Mouse (Mus musculus): ENCODE measurements around the gene Ndufaf1.

DNA sequence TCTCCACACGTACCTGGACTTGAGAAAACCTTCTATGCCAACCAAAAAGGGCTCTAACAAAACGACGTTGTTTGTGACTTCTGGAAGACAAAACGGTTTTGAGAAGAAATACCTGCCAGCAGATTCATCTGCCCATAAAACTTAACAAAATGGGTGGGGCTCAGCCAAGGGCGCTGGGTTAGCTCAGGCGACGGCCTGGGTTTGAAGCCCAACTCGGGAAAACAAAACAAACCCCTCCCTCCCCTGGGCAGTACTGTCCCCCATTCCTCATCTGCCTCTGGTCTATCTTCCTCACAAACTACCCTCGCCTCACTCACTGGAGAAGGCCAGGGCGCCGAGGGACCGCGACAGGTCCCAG lies 44.8 kb downstream of the Ndufaf1 start:
- no peak for TF ChIP-seq CTCF (IDR thresholded peaks at IDR 0.05; ENCODE audit: control insufficient read depth, insufficient read depth, insufficient read length)
- no peak for TF ChIP-seq USF1 (IDR thresholded peaks at IDR 0.05; ENCODE audit: low read depth)
